Comparison of ENCODE assay signal across 16 mouse cellular contexts in genomic region chr11:106383051-106383790, GRCm38 (mm10). TPM values are rescaled to one million over a fixed set of nuclear protein-coding genes. Genes with fewer than 3 reads are reported as not detected.
DNase-seq lines count a peak whose midpoint lies in the region; ATAC-seq and TF ChIP-seq lines count a peak whose summit lies in the region.
"Had no signal": no experiment of that assay in that cellular context is flagged by ENCODE, and none has a peak within 500 bp of the region (broad histone marks: within the 10 kb centered on the region; RNA-seq: fewer than 3 reads in every experiment).

No protein-coding gene starts in this region.

- no peak for TF ChIP-seq CTCF in heart, adult 2 months (IDR thresholded peaks at IDR 0.05)
- TF ChIP-seq CTCF in liver, adult 2 months (IDR thresholded peaks at IDR 0.05; ENCODE audit: low read depth, low read length), result no peak

- no peaks in the 10 kb centered on the region for H3K27me3 ChIP-seq in heart, adult 2 months (ENCODE audit: control insufficient read depth, insufficient read depth, low read length)
- H3K27me3 ChIP-seq in liver, adult 2 months (ENCODE audit: control insufficient read depth, insufficient read depth, low read length), result no peaks in the 10 kb centered on the region
- no peaks in the 10 kb centered on the region for H3K27me3 ChIP-seq in embryonic facial prominence, embryonic 15.5 days
- H3K27me3 ChIP-seq in liver, embryonic 13.5 days, result no peaks in the 10 kb centered on the region
- H3K27me3 ChIP-seq: hindbrain, embryonic 12.5 days had no signal

- TF ChIP-seq EP300 in heart, adult 2 months (IDR thresholded peaks at IDR 0.05; ENCODE audit: insufficient read depth, low read depth, low read length), result 0 out of 2 replicates have a peak, but pooled peaks have one; percentile 42

- peaks cover 25% of the 10 kb centered on the region for H3K4me1 ChIP-seq in heart, adult 2 months (ENCODE audit: control insufficient read depth, insufficient read depth, low read length)
- H3K4me1 ChIP-seq in liver, adult 2 months (ENCODE audit: control insufficient read depth, insufficient read depth, low read length), result no peaks in the 10 kb centered on the region; the same call in 1 of the 2 replicates
- 0 out of 2 replicates have a peak, but pooled peaks cover 6% of the 10 kb centered on the region for H3K4me1 ChIP-seq in embryonic facial prominence, embryonic 15.5 days
- H3K4me1 ChIP-seq in liver, embryonic 13.5 days (replicated peaks), result peaks cover 55% of the 10 kb centered on the region
- H3K4me1 ChIP-seq: hindbrain, embryonic 12.5 days had no signal

- H3K4me2 ChIP-seq in embryonic facial prominence, embryonic 15.5 days (replicated peaks), result no peak overlapping the region
- no peak overlapping the region for H3K4me2 ChIP-seq in liver, embryonic 13.5 days
- H3K4me2 ChIP-seq: hindbrain, embryonic 12.5 days had no signal

- H3K4me3 ChIP-seq in heart, adult 2 months, result no peak overlapping the region
- H3K4me3 ChIP-seq in liver, adult 2 months (ENCODE audit: insufficient read depth, low read depth, low read length), result no peak overlapping the region
- no peak overlapping the region for H3K4me3 ChIP-seq in embryonic facial prominence, embryonic 15.5 days (replicated peaks)
- no peak overlapping the region for H3K4me3 ChIP-seq in liver, embryonic 13.5 days (replicated peaks)
- H3K4me3 ChIP-seq: hindbrain, embryonic 12.5 days had no signal

- no peaks in the 10 kb centered on the region for H3K36me3 ChIP-seq in heart, adult 2 months (ENCODE audit: control insufficient read depth, insufficient read depth, low read length)
- H3K36me3 ChIP-seq in liver, adult 2 months (ENCODE audit: control insufficient read depth, insufficient read depth, low read length), result no peaks in the 10 kb centered on the region
- no peaks in the 10 kb centered on the region for H3K36me3 ChIP-seq in embryonic facial prominence, embryonic 15.5 days
- 0 out of 2 replicates have a peak, but pooled peaks cover 3% of the 10 kb centered on the region for H3K36me3 ChIP-seq in liver, embryonic 13.5 days
- H3K36me3 ChIP-seq: hindbrain, embryonic 12.5 days had no signal

- no peaks in the 10 kb centered on the region for H3K9me3 ChIP-seq in embryonic facial prominence, embryonic 15.5 days (replicated peaks)
- H3K9me3 ChIP-seq in liver, embryonic 13.5 days (replicated peaks), result no peaks in the 10 kb centered on the region
- H3K9me3 ChIP-seq: hindbrain, embryonic 12.5 days had no signal

- 47% methylated on average over 6 of the region's 6 CpGs for WGBS in heart, adult 2 months
- 78% methylated on average over 6 of the region's 6 CpGs for WGBS in liver, adult 2 months
- 74% methylated on average over 6 of the region's 6 CpGs for WGBS in embryonic facial prominence, embryonic 15.5 days
- WGBS in liver, embryonic 13.5 days (ENCODE audit: insufficient replicate concordance), result 35% methylated on average over 6 of the region's 6 CpGs

- no peak overlapping the region for H3K9ac ChIP-seq in heart, adult 2 months (ENCODE audit: low read depth, low read length)
- no peak overlapping the region for H3K9ac ChIP-seq in liver, adult 2 months (ENCODE audit: low read depth, low read length)
- no peak overlapping the region for H3K9ac ChIP-seq in embryonic facial prominence, embryonic 15.5 days
- no peak overlapping the region for H3K9ac ChIP-seq in liver, embryonic 13.5 days
- H3K9ac ChIP-seq: hindbrain, embryonic 12.5 days; liver, embryonic 14.5 days had no signal

- ATAC-seq in embryonic facial prominence, embryonic 15.5 days (ENCODE audit: insufficient number of reproducible peaks, low FRiP score, low TSS enrichment, low read depth), result no peak
- no peak for ATAC-seq in liver, embryonic 13.5 days (ENCODE audit: low read depth)

- intact Hi-C loops in heart, adult 2 months (cut with DNase I), result loop anchor here (10.0 kb wide), 1 partner anchor 438 kb away; no protein-coding TSS in a partner anchor
- intact Hi-C loops in heart, postnatal 14 days (cut with DNase I), result no loop called here
- intact Hi-C loops in gastrocnemius, postnatal 36 days (cut with DNase I), result no loop called here

- DNase-seq in heart, adult 2 months, result no peak
- DNase-seq in heart, postnatal 14 days, result no peak
- DNase-seq in liver, adult 2 months (ENCODE audit: extremely low read depth, low read depth, low spot score), result no peak
- DNase-seq in liver, result no peak
- no peak for DNase-seq in liver, embryonic 13.5 days
- DNase-seq in urinary bladder, adult 18-20 months (ENCODE audit: low spot score in 2 of 2), result no peak
- no peak for DNase-seq in gastrocnemius, postnatal 36 days
- DNase-seq: adrenal gland, adult 2 months; cerebellum, adult 11-12 months; layer of hippocampus, adult 9-11 months; thymus, postnatal 36 days had no signal

- 0 out of 2 replicates have a peak, but pooled peaks have one; percentile 42 for TF ChIP-seq POLR2A in heart, adult 2 months (IDR thresholded peaks at IDR 0.05; ENCODE audit: insufficient read depth, low read depth, low read length)
- TF ChIP-seq POLR2A in liver, adult 2 months (IDR thresholded peaks at IDR 0.05; ENCODE audit: extremely low read depth, insufficient read depth, low read length), result no peak

- peak overlapping the region; percentile 91 for H3K27ac ChIP-seq in heart, adult 2 months
- H3K27ac ChIP-seq in liver, adult 2 months (replicated peaks; ENCODE audit: insufficient read depth, low read depth, low read length), result peak overlapping the region; percentile 77
- H3K27ac ChIP-seq in embryonic facial prominence, embryonic 15.5 days (replicated peaks), result peak overlapping the region; percentile 58
- H3K27ac ChIP-seq in liver, embryonic 13.5 days, result peak overlapping the region; percentile 75
- H3K27ac ChIP-seq: hindbrain, embryonic 12.5 days; liver, embryonic 14.5 days had no signal

- H3K79me2 ChIP-seq in heart, adult 2 months (replicated peaks; ENCODE audit: control insufficient read depth, insufficient read depth, low read length), result no peaks in the 10 kb centered on the region; the same call in 1 of the 2 replicates
- H3K79me2 ChIP-seq in liver, adult 2 months (ENCODE audit: control insufficient read depth, insufficient read depth, low read length), result no peaks in the 10 kb centered on the region

RNA-seq across cellular contexts. Expression of gene Icam2, which starts 4.7 kb away (rescaled TPM):
- total RNA-seq in heart, adult 2 months (2021), result 10 to 100 TPM; 22.0 to 22.4 TPM
- 46.8 and 60.4 TPM in 2 replicates for polyA plus RNA-seq in heart, adult 2 months (2012; rRNA removed)
- 10 to 100 TPM; 44.1 to 44.7 TPM for total RNA-seq in heart, postnatal 14 days (2021)
- total RNA-seq in liver, adult 2 months (2014; rRNA removed), result 5.3 and 6.7 TPM in 2 replicates
- 5.0 and 5.4 TPM in 2 replicates for polyA plus RNA-seq in liver, adult 2 months (2012; rRNA removed)
- 39.4 and 43.2 TPM in 2 replicates for polyA plus RNA-seq in embryonic facial prominence, embryonic 15.5 days (2015; fragmentation: Nextera tagmentation; extraction: Ambion mirVana)
- 18.6 and 19.5 TPM in 2 replicates for polyA plus RNA-seq in liver, embryonic 13.5 days (2015; fragmentation: Nextera tagmentation; extraction: Ambion mirVana)
- total RNA-seq in gastrocnemius, postnatal 36 days (2021), result 1 to 10 TPM; 4.4 to 5.4 TPM

RNA-seq across cellular contexts. Expression of gene Prr29, which starts 17.9 kb away (rescaled TPM):
- total RNA-seq in heart, adult 2 months (2021), result under 1 TPM; 0.37 to 0.48 TPM
- polyA plus RNA-seq in heart, adult 2 months (2012; rRNA removed), result 7.9 and 10.4 TPM in 2 replicates
- 1 to 10 TPM; 1.0 to 1.7 TPM for total RNA-seq in heart, postnatal 14 days (2021)
- not detected in 2 replicates for total RNA-seq in liver, adult 2 months (2014; rRNA removed)
- 0.17 TPM in 1 of 2 replicates, not detected in the other for polyA plus RNA-seq in liver, adult 2 months (2012; rRNA removed)
- polyA plus RNA-seq in embryonic facial prominence, embryonic 15.5 days (2015; fragmentation: Nextera tagmentation; extraction: Ambion mirVana), result 2.9 and 4.7 TPM in 2 replicates
- polyA plus RNA-seq in liver, embryonic 13.5 days (2015; fragmentation: Nextera tagmentation; extraction: Ambion mirVana), result not detected in 2 replicates
- 1 to 10 TPM; 5.7 to 7.1 TPM for total RNA-seq in gastrocnemius, postnatal 36 days (2021)
- total RNA-seq: adrenal gland, adult 2 months had no signal
- polyA plus RNA-seq: adrenal gland, adult 2 months; embryonic facial prominence, embryonic 11.5 days; frontal cortex, adult 2 months; hindbrain, embryonic 12.5 days; liver, embryonic 14.5 days had no signal

RNA-seq across cellular contexts. Expression of gene Scn4a, which starts 30.1 kb away (rescaled TPM):
- total RNA-seq in heart, adult 2 months (2021), result 10 to 100 TPM; 22.1 to 22.8 TPM
- polyA plus RNA-seq in heart, adult 2 months (2012; rRNA removed), result 11.9 and 20.7 TPM in 2 replicates
- 1 to 10 TPM; 6.8 to 7.9 TPM for total RNA-seq in heart, postnatal 14 days (2021)
- total RNA-seq in liver, adult 2 months (2014; rRNA removed), result 0.09 and 0.13 TPM in 2 replicates
- polyA plus RNA-seq in liver, adult 2 months (2012; rRNA removed), result 0.02 TPM in 2 replicates
- 0.59 and 0.68 TPM in 2 replicates for polyA plus RNA-seq in embryonic facial prominence, embryonic 15.5 days (2015; fragmentation: Nextera tagmentation; extraction: Ambion mirVana)
- polyA plus RNA-seq in liver, embryonic 13.5 days (2015; fragmentation: Nextera tagmentation; extraction: Ambion mirVana), result 0.02 TPM in 1 of 2 replicates, not detected in the other
- 100 to 1,000 TPM; 381 to 407 TPM for total RNA-seq in gastrocnemius, postnatal 36 days (2021)
- polyA plus RNA-seq: hindbrain, embryonic 12.5 days had no signal

Comparison
In these comparisons a context has a peak if more than half of its experiments do, and no peak if none do; other contexts are left out.
1. RNA of gene Scn4a, which starts 30.1 kb away (total RNA-seq): 381 to 407 TPM in gastrocnemius, postnatal 36 days; 22.1 to 22.8 TPM in heart, adult 2 months, 6.8 to 7.9 TPM in heart, postnatal 14 days and 0.09 to 0.13 TPM in liver, adult 2 months; every median in the first group is over 10 times any median in the second.
2. Peak in every context shown above with its lines, with median percentiles within 50 percentile points of each other: H3K27ac ChIP-seq.